Mouse (Mus musculus) erythroblast, embryonic 14.5 days (primary cell): Measurements from ENCODE around the gene Vti1a.

Experiments used
- GATA1 ChIP-seq: IDR thresholded peaks from 2 replicates; pipeline ENCODE4 v1.6.1; 2012; ENCODE audit warnings: low read length, inconsistent platforms, mixed read lengths
- TAL1 ChIP-seq: IDR thresholded peaks from 3 replicates; pipeline ENCODE4 v1.6.1; 2012; ENCODE audit warnings: low read length, inconsistent platforms, mixed read lengths

- no peak for TF ChIP-seq GATA1
- no peak for TF ChIP-seq TAL1
These were observed 249.0 kb downstream of the Vti1a start for GRCm38 (mm10) chr19:55565111-55565510.
